In the genomic region with DNA sequence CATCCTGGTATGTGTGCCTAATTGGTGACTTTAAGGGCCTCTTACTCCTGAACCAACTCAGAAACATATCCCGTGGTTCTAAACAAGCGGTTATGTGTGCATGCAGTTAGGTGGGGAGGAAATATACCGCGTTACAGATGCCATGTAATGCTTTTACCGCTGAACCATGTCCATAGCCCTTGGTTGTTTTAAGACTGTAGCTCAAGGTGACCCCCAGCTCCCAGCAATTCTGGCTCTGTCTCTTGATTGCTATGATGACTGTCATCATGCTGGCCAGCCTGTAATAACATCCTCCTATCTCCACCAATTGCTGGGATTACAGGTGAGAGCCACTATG, we compare ENCODE assay signal across 8 mouse cellular contexts. TPM values are rescaled to one million over a fixed set of nuclear protein-coding genes. Genes with fewer than 3 reads are reported as not detected.
DNase-seq lines count a peak whose midpoint lies in the region; ATAC-seq and TF ChIP-seq lines count a peak whose summit lies in the region.

No protein-coding gene starts in this region.

- no peak for DNase-seq in heart, embryonic 10.5 days (ENCODE audit: low spot score)
- no peak for DNase-seq in heart, adult 11 months
- DNase-seq in neural tube, embryonic 10.5 days (ENCODE audit: extremely low spot score, low spot score), result no peak
- no peak for DNase-seq in left cerebral cortex, adult 2 months (ENCODE audit: extremely low spot score in 1 of 2, low spot score in 2 of 2)
- DNase-seq in frontal cortex, adult 2 months (ENCODE audit: extremely low spot score in 1 of 2, low spot score in 1 of 2), result no peak

- H3K4me2 ChIP-seq in neural tube, embryonic 12.5 days (replicated peaks), result 0 out of 2 replicates have a peak overlapping the region, but pooled peaks have one; percentile 64
- H3K4me2 ChIP-seq in kidney, embryonic 16.5 days (replicated peaks; ENCODE audit: low read depth, low read length), result no peak overlapping the region
- peak overlapping the region; percentile 64; the same call in 1 of the 2 replicates for H3K4me2 ChIP-seq in stomach, embryonic 15.5 days

- peaks cover 11% of the 10 kb centered on the region for H3K36me3 ChIP-seq in heart, embryonic 10.5 days
- H3K36me3 ChIP-seq in neural tube, embryonic 12.5 days, result peaks cover 2% of the 10 kb centered on the region; the same call in 1 of the 2 replicates
- H3K36me3 ChIP-seq in kidney, embryonic 16.5 days (ENCODE audit: insufficient read depth, low read length), result 0 out of 2 replicates have a peak, but pooled peaks cover 2% of the 10 kb centered on the region
- H3K36me3 ChIP-seq in stomach, embryonic 15.5 days, result no peaks in the 10 kb centered on the region

- no peaks in the 10 kb centered on the region for H3K27me3 ChIP-seq in heart, embryonic 10.5 days (ENCODE audit: insufficient read depth, poor library complexity, severe bottlenecking)
- no peaks in the 10 kb centered on the region for H3K27me3 ChIP-seq in neural tube, embryonic 12.5 days (replicated peaks)
- no peaks in the 10 kb centered on the region for H3K27me3 ChIP-seq in kidney, embryonic 16.5 days (ENCODE audit: insufficient read depth, low read length)
- no peaks in the 10 kb centered on the region for H3K27me3 ChIP-seq in stomach, embryonic 15.5 days (replicated peaks)

- WGBS in heart, embryonic 10.5 days, result 87% methylated on average over 5 of the region's 5 CpGs
- 92% methylated on average over 5 of the region's 5 CpGs for WGBS in neural tube, embryonic 12.5 days
- 77% methylated on average over 5 of the region's 5 CpGs for WGBS in kidney, embryonic 16.5 days
- 75% methylated on average over 5 of the region's 5 CpGs for WGBS in stomach, embryonic 15.5 days

- no peak overlapping the region for H3K9ac ChIP-seq in neural tube, embryonic 12.5 days
- no peak overlapping the region for H3K9ac ChIP-seq in kidney, embryonic 16.5 days (replicated peaks; ENCODE audit: low read length)
- no peak overlapping the region for H3K9ac ChIP-seq in stomach, embryonic 15.5 days

- no peak for ATAC-seq in neural tube, embryonic 12.5 days (ENCODE audit: low FRiP score, low read depth)
- ATAC-seq in kidney, embryonic 16.5 days (ENCODE audit: low FRiP score, low TSS enrichment), result no peak
- no peak for ATAC-seq in stomach, embryonic 15.5 days (ENCODE audit: insufficient read depth, low FRiP score, low read depth)

- H3K9me3 ChIP-seq in heart, embryonic 10.5 days, result no peaks in the 10 kb centered on the region
- H3K9me3 ChIP-seq in neural tube, embryonic 12.5 days, result no peaks in the 10 kb centered on the region
- H3K9me3 ChIP-seq in kidney, embryonic 16.5 days (ENCODE audit: low read length), result no peaks in the 10 kb centered on the region
- H3K9me3 ChIP-seq in stomach, embryonic 15.5 days, result no peaks in the 10 kb centered on the region

- peaks cover 40% of the 10 kb centered on the region for H3K4me1 ChIP-seq in heart, embryonic 10.5 days
- peaks cover 17% of the 10 kb centered on the region for H3K4me1 ChIP-seq in neural tube, embryonic 12.5 days
- H3K4me1 ChIP-seq in kidney, embryonic 16.5 days (ENCODE audit: insufficient read depth, low read length), result peaks cover 38% of the 10 kb centered on the region
- peaks cover 18% of the 10 kb centered on the region for H3K4me1 ChIP-seq in stomach, embryonic 15.5 days

- no peak for TF ChIP-seq CTCF in left cerebral cortex, adult 2 months (IDR thresholded peaks at IDR 0.05)

- H3K4me3 ChIP-seq in heart, embryonic 10.5 days, result peak overlapping the region; percentile 20; the same call in 1 of the 2 replicates
- no peak overlapping the region for H3K4me3 ChIP-seq in neural tube, embryonic 12.5 days
- H3K4me3 ChIP-seq in kidney, embryonic 16.5 days (ENCODE audit: low read length), result peak overlapping the region; percentile 78; the same call in 1 of the 2 replicates
- H3K4me3 ChIP-seq in stomach, embryonic 15.5 days (replicated peaks), result peak overlapping the region; percentile 60; the same call in 1 of the 2 replicates
- H3K4me3 ChIP-seq in left cerebral cortex, adult 2 months, result no peak overlapping the region

- intact Hi-C loops in left cerebral cortex, adult 2 months (cut with DNase I), result no loop called here

- H3K27ac ChIP-seq in heart, embryonic 10.5 days, result peak overlapping the region; percentile 70; the same call in 1 of the 2 replicates
- H3K27ac ChIP-seq in neural tube, embryonic 12.5 days, result no peak overlapping the region
- no peak overlapping the region; the same call in 1 of the 2 replicates for H3K27ac ChIP-seq in kidney, embryonic 16.5 days (ENCODE audit: low read length)
- peak overlapping the region; percentile 93 for H3K27ac ChIP-seq in stomach, embryonic 15.5 days
- H3K27ac ChIP-seq in left cerebral cortex, adult 2 months, result no peak overlapping the region; the same call in 1 of the 2 replicates

RNA-seq across cellular contexts. Expression of a gene that starts 2.4 kb away (rescaled TPM):
- polyA plus RNA-seq in heart, embryonic 10.5 days (2016; fragmentation: Nextera tagmentation; extraction: Ambion mirVana), result 1,031 and 1,079 TPM in 2 replicates
- 656 and 664 TPM in 2 replicates for polyA plus RNA-seq in neural tube, embryonic 12.5 days (2016; fragmentation: Nextera tagmentation; extraction: Ambion mirVana)
- 686 and 695 TPM in 2 replicates for polyA plus RNA-seq in kidney, embryonic 16.5 days (2015; fragmentation: Nextera tagmentation; extraction: Ambion mirVana)
- 998 and 1,171 TPM in 2 replicates for polyA plus RNA-seq in stomach, embryonic 15.5 days (2015; fragmentation: Nextera tagmentation; extraction: Ambion mirVana)
- total RNA-seq in left cerebral cortex, adult 2 months (2021), result 10 to 100 TPM; 90.0 to 94.1 TPM
- polyA plus RNA-seq in frontal cortex, adult 2 months (2012; rRNA removed), result 271 and 307 TPM in 2 replicates

RNA-seq across cellular contexts. Expression of a gene that starts 6.5 kb away (rescaled TPM):
- polyA plus RNA-seq in heart, embryonic 10.5 days (2016; fragmentation: Nextera tagmentation; extraction: Ambion mirVana), result 114 and 122 TPM in 2 replicates
- 124 and 138 TPM in 2 replicates for polyA plus RNA-seq in neural tube, embryonic 12.5 days (2016; fragmentation: Nextera tagmentation; extraction: Ambion mirVana)
- polyA plus RNA-seq in kidney, embryonic 16.5 days (2015; fragmentation: Nextera tagmentation; extraction: Ambion mirVana), result 113 and 119 TPM in 2 replicates
- polyA plus RNA-seq in stomach, embryonic 15.5 days (2015; fragmentation: Nextera tagmentation; extraction: Ambion mirVana), result 85.6 and 92.2 TPM in 2 replicates
- 100 to 1,000 TPM; 122 to 124 TPM for total RNA-seq in left cerebral cortex, adult 2 months (2021)
- 116 and 128 TPM in 2 replicates for polyA plus RNA-seq in frontal cortex, adult 2 months (2012; rRNA removed)

RNA-seq across cellular contexts. Expression of a gene that starts 35.1 kb away (rescaled TPM):
- polyA plus RNA-seq in heart, embryonic 10.5 days (2016; fragmentation: Nextera tagmentation; extraction: Ambion mirVana), result 28.2 and 30.3 TPM in 2 replicates
- polyA plus RNA-seq in neural tube, embryonic 12.5 days (2016; fragmentation: Nextera tagmentation; extraction: Ambion mirVana), result 44.3 and 47.5 TPM in 2 replicates
- 34.9 and 38.9 TPM in 2 replicates for polyA plus RNA-seq in kidney, embryonic 16.5 days (2015; fragmentation: Nextera tagmentation; extraction: Ambion mirVana)
- 40.0 and 42.1 TPM in 2 replicates for polyA plus RNA-seq in stomach, embryonic 15.5 days (2015; fragmentation: Nextera tagmentation; extraction: Ambion mirVana)
- 10 to 100 TPM; 29.3 to 35.4 TPM for total RNA-seq in left cerebral cortex, adult 2 months (2021)
- polyA plus RNA-seq in frontal cortex, adult 2 months (2012; rRNA removed), result 47.5 and 53.5 TPM in 2 replicates

RNA-seq across cellular contexts. Expression of a gene that starts 35.2 kb away (rescaled TPM):
- polyA plus RNA-seq in heart, embryonic 10.5 days (2016; fragmentation: Nextera tagmentation; extraction: Ambion mirVana), result 277 and 285 TPM in 2 replicates
- polyA plus RNA-seq in neural tube, embryonic 12.5 days (2016; fragmentation: Nextera tagmentation; extraction: Ambion mirVana), result 313 and 363 TPM in 2 replicates
- polyA plus RNA-seq in kidney, embryonic 16.5 days (2015; fragmentation: Nextera tagmentation; extraction: Ambion mirVana), result 495 and 508 TPM in 2 replicates
- polyA plus RNA-seq in stomach, embryonic 15.5 days (2015; fragmentation: Nextera tagmentation; extraction: Ambion mirVana), result 452 and 455 TPM in 2 replicates
- total RNA-seq in left cerebral cortex, adult 2 months (2021), result 100 to 1,000 TPM; 154 to 159 TPM
- 153 and 170 TPM in 2 replicates for polyA plus RNA-seq in frontal cortex, adult 2 months (2012; rRNA removed)

RNA-seq across cellular contexts. Expression of a gene that starts 44.5 kb away (rescaled TPM):
- 15.3 and 16.1 TPM in 2 replicates for polyA plus RNA-seq in heart, embryonic 10.5 days (2016; fragmentation: Nextera tagmentation; extraction: Ambion mirVana)
- polyA plus RNA-seq in neural tube, embryonic 12.5 days (2016; fragmentation: Nextera tagmentation; extraction: Ambion mirVana), result 18.9 and 24.8 TPM in 2 replicates
- polyA plus RNA-seq in kidney, embryonic 16.5 days (2015; fragmentation: Nextera tagmentation; extraction: Ambion mirVana), result 40.8 and 43.7 TPM in 2 replicates
- polyA plus RNA-seq in stomach, embryonic 15.5 days (2015; fragmentation: Nextera tagmentation; extraction: Ambion mirVana), result 21.8 and 22.3 TPM in 2 replicates
- total RNA-seq in left cerebral cortex, adult 2 months (2021), result 10 to 100 TPM; 32.1 to 38.0 TPM
- 57.5 and 60.3 TPM in 2 replicates for polyA plus RNA-seq in frontal cortex, adult 2 months (2012; rRNA removed)

Comparison
In these comparisons a context has a peak if more than half of its experiments do, and no peak if none do; other contexts are left out.
1. H3K27ac ChIP-seq: peak in heart, embryonic 10.5 days (single experiment) and stomach, embryonic 15.5 days (single experiment); none in neural tube, embryonic 12.5 days (single experiment), kidney, embryonic 16.5 days (single experiment) and left cerebral cortex, adult 2 months (single experiment).
2. H3K4me3 ChIP-seq: peak in heart, embryonic 10.5 days (single experiment), kidney, embryonic 16.5 days (single experiment) and stomach, embryonic 15.5 days (single experiment); none in neural tube, embryonic 12.5 days (single experiment) and left cerebral cortex, adult 2 months (single experiment).